Mouse (Mus musculus) MEL (cell line): ENCODE results near the gene Nomo1.
A peak's percentile ranks its signal among the peaks of the same experiment; 100 is the strongest.

Experiments
- CTCF ChIP-seq, 3 experiments: IDR thresholded peaks in 2 of 3; conservative IDR thresholded peaks in 1 of 3; 2 replicates each; pipeline ENCODE4 v1.5.1; 2011 to 2012; ENCODE audit warnings: low read length in 3 of 3, low read depth in 2 of 3, mild to moderate bottlenecking in 2 of 3, improper control_type of control experiment in 1 of 3, inconsistent platforms in 1 of 3, mixed read lengths in 1 of 3, moderate library complexity in 1 of 3; ENCODE audit not compliant: control insufficient read depth in 1 of 3, insufficient read depth in 1 of 3, poor library complexity in 1 of 3, severe bottlenecking in 1 of 3
- GATA1 ChIP-seq: IDR thresholded peaks from 2 replicates; pipeline ENCODE4 v1.6.1; 2011; ENCODE audit warnings: low read depth, low read length, improper control_type of control experiment
- KAT2A ChIP-seq: conservative IDR thresholded peaks from 2 replicates; pipeline ENCODE4 v1.6.1; 2012; ENCODE audit warnings: low read depth, low read length, improper control_type of control experiment, inconsistent platforms
- MXI1 ChIP-seq: IDR thresholded peaks from 2 replicates; pipeline ENCODE4 v1.6.1; 2011; ENCODE audit warnings: mild to moderate bottlenecking, low read depth, low read length, improper control_type of control experiment
- NELFE ChIP-seq: IDR thresholded peaks from 2 replicates; pipeline ENCODE4 v1.6.1; 2011; ENCODE audit warnings: low read depth, low read length, improper control_type of control experiment
- POLR2A ChIP-seq, 2 experiments: IDR thresholded peaks; 2 replicates each; pipeline ENCODE4 v1.6.1; 2011 to 2012; ENCODE audit warnings: low read length in 2 of 2, mild to moderate bottlenecking in 2 of 2, control low read depth in 1 of 2, improper control_type of control experiment in 1 of 2, low read depth in 1 of 2, moderate library complexity in 1 of 2; ENCODE audit not compliant: control insufficient read depth in 1 of 2, insufficient read depth in 1 of 2, poor library complexity in 1 of 2
- POLR2AphosphoS5 ChIP-seq: IDR thresholded peaks from 2 replicates; pipeline ENCODE4 v1.6.1; 2012; ENCODE audit warnings: low read depth, borderline replicate concordance, mild to moderate bottlenecking, inconsistent platforms, low read length, moderate library complexity, mixed read lengths
- RAD21 ChIP-seq: IDR thresholded peaks from 2 replicates; pipeline ENCODE4 v1.6.1; 2011; ENCODE audit warnings: mild to moderate bottlenecking, low read depth, low read length, improper control_type of control experiment
- USF1 ChIP-seq: IDR thresholded peaks from 2 replicates; pipeline ENCODE4 v1.6.1; 2014; ENCODE audit warnings: low read depth, mild to moderate bottlenecking, inconsistent platforms, low read length, improper control_type of control experiment, moderate library complexity
- USF2 ChIP-seq, 2 experiments: IDR thresholded peaks; 2 replicates each; pipeline ENCODE4 v1.6.1; 2011 to 2012; ENCODE audit warnings: improper control_type of control experiment in 2 of 2, low read length in 2 of 2, borderline replicate concordance in 1 of 2, inconsistent platforms in 1 of 2, low read depth in 1 of 2, mild to moderate bottlenecking in 1 of 2; ENCODE audit not compliant: insufficient read depth in 1 of 2
- ZMIZ1 ChIP-seq: IDR thresholded peaks from 2 replicates; pipeline ENCODE4 v1.6.1; 2012; ENCODE audit warnings: low read depth, mild to moderate bottlenecking, inconsistent platforms, low read length, improper control_type of control experiment, moderate library complexity

DNA sequence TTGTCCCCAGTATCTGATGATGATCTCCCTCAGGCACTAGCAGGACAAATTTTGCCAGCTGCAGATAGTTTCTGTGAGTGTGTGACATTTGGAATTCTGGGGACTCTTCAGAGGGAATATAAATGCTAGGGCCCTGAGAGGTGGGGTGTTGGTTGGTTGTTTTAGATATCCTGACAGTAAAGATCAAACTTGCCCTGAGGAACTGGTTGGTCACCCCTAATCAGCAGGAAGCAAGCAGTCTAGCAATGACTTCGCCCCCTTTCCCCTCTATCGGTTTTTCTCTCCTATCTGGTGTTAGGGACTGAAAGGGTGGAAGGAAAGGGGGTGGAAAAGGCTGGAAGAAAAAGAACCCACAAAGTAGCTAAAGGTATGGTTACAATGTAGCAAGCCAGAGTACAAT, 2.0 kb downstream of the Nomo1 start:
- no peak for TF ChIP-seq KAT2A
- peak; percentile 35; the same call in 1 of the 2 replicates for TF ChIP-seq NELFE
- TF ChIP-seq CTCF (IDR thresholded peaks at IDR 0.05 in 2 of 3, conservative IDR thresholded peaks at IDR 0.05 in 1 of 3; ENCODE audit: control insufficient read depth in 1 of 3, insufficient read depth in 1 of 3, low read depth in 2 of 3, low read length in 3 of 3, poor library complexity in 1 of 3, severe bottlenecking in 1 of 3) = no peak
- peak; percentile 80 for TF ChIP-seq GATA1
- TF ChIP-seq MXI1 = peak; percentile 28; the same call in 1 of the 2 replicates
- TF ChIP-seq RAD21 = no peak
- TF ChIP-seq POLR2A (IDR thresholded peaks at IDR 0.05; ENCODE audit: control insufficient read depth in 1 of 2, insufficient read depth in 1 of 2, low read depth in 1 of 2, low read length in 2 of 2, poor library complexity in 1 of 2) = peak in 1 of 2 experiments; percentile 51; a peak in 2 of 4 replicates
- TF ChIP-seq USF2 (IDR thresholded peaks at IDR 0.05; ENCODE audit: borderline replicate concordance in 1 of 2, insufficient read depth in 1 of 2, low read depth in 1 of 2, low read length in 2 of 2) = no peak
- TF ChIP-seq ZMIZ1 = no peak
- TF ChIP-seq USF1 = no peak
- TF ChIP-seq POLR2AphosphoS5 = no peak
